Mouse (Mus musculus): Measurements from ENCODE around the gene Tbca.

DNA sequence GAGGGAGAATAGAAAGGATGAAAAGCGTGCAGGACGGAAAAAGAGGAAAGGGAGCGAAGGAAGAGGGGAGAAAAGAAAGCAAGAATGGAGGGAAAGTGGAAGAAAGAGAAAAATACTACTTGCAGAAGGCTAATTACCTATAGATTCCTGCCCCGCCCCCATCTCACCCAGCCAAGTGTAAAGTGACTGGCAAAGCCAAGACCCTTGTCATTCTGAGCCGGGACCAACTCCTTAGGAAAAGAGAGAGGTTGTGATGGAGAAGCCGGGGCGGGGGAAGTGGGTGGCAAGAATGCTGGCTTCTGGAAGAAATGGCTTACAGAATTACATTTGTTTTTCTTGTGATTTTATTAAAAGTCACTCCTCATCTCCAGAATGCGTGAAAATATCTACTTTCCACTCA, 80.8 kb downstream of the Tbca start:
- no peak for TF ChIP-seq FLI1 (IDR thresholded peaks at IDR 0.05; ENCODE audit: low read length)
- TF ChIP-seq GATA1 (IDR thresholded peaks at IDR 0.05; ENCODE audit: borderline replicate concordance, low read length) = no peak

Data from megakaryocyte, embryonic 14.5 days (primary cell).